Mouse (Mus musculus) thymus, adult 2 months (tissue): Measurements from ENCODE around the gene Tenm2. TPM values are rescaled to one million over a fixed set of nuclear protein-coding genes. Genes with fewer than 3 reads are reported as not detected.

Experiments used
- DNase-seq: peaks from one replicate; pipeline ENCODE4 v3.0.0; 2021
- H3K27ac ChIP-seq: fragments of 200-500 bp; 2 replicates; pipeline ENCODE4 v1.5.1; 2012; ENCODE audit warnings: low read length, control low read depth; ENCODE audit not compliant: control insufficient read depth, insufficient read depth
- H3K27me3 ChIP-seq: fragments of 200-500 bp; 2 replicates; pipeline ENCODE4 v1.6.1; 2012; ENCODE audit warnings: mild to moderate bottlenecking, low read length, moderate library complexity, mixed read lengths; ENCODE audit not compliant: control insufficient read depth, insufficient read depth
- H3K36me3 ChIP-seq: fragments of 200-500 bp; 2 replicates; pipeline ENCODE4 v1.6.1; 2012; ENCODE audit warnings: mild to moderate bottlenecking, low read length, moderate library complexity; ENCODE audit not compliant: control insufficient read depth, insufficient read depth
- H3K4me1 ChIP-seq: fragments of 200-500 bp; replicated peaks from 2 replicates; pipeline ENCODE4 v1.6.1; 2012; ENCODE audit warnings: low read length; ENCODE audit not compliant: control insufficient read depth, insufficient read depth
- H3K4me3 ChIP-seq: fragments of 200-500 bp; 2 replicates; pipeline ENCODE4 v1.5.1; 2012; ENCODE audit warnings: mild to moderate bottlenecking, low read length, control low read depth, moderate library complexity; ENCODE audit not compliant: control insufficient read depth, insufficient read depth
- CTCF ChIP-seq: fragments of 200-500 bp; IDR thresholded peaks from 2 replicates; pipeline ENCODE4 v1.5.1; 2012; ENCODE audit warnings: mild to moderate bottlenecking, control low read depth, low read length, moderate library complexity, borderline replicate concordance; ENCODE audit not compliant: control insufficient read depth, poor library complexity, insufficient read depth; ENCODE audit errors: extremely low read depth
- POLR2A ChIP-seq: fragments of 200-500 bp; IDR thresholded peaks from 2 replicates; pipeline ENCODE4 v1.6.1; 2012; ENCODE audit warnings: mild to moderate bottlenecking, low read length, control low read depth, moderate library complexity; ENCODE audit not compliant: control insufficient read depth, poor library complexity, insufficient read depth; ENCODE audit errors: extremely low read depth
- WGBS: fragments of 180-500 bp; shearing (Covaris S2); methylation state at CpG from one replicate; pipeline ENCODE4 v1.1.7; 2018; 5-methylcytosine and 5-hydroxymethylcytosine counted together
- polyA plus RNA-seq: library from polyadenylated mRNA; depleted of rRNA; stranded (reverse); fragments of >200 nt; gene quantifications from 2 replicates; pipeline ENCODE4 v1.2.3, GENCODE M21; 2012

The Tenm2 gene
- polyA plus RNA-seq, 1 experiment = 0.70 TPM

DNA sequence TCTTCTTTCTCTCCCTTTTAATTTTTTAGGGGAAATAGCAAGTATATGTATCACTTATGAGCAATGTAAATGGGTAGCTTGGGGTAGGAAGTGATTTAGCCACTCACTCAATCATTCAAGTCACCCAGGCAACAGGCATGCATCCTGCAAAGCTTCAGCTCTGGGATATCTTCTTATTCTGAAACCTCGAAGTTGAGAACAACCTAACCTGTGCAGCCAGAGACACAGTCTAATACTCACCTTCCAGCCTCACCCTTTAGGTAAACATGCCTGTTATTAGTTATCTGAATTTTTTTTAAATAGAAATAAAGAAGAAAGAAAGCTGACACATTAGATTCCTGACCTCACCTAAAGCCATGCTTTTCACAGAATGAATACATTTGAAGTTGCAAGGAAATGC, 8.4 kb downstream of the Tenm2 start:
- TF ChIP-seq POLR2A (no peak), CTCF (no peak)
- Histone ChIP-seq H3K4me1 (no peaks in the 10 kb centered on the region), H3K27me3 (no peaks in the 10 kb centered on the region), H3K36me3 (no peaks in the 10 kb centered on the region), H3K4me3 (no peak overlapping the region), H3K27ac (no peak overlapping the region)
- DNase-seq = no peak
- 59% methylated on average over 1 of the region's 1 CpGs for WGBS

DNA sequence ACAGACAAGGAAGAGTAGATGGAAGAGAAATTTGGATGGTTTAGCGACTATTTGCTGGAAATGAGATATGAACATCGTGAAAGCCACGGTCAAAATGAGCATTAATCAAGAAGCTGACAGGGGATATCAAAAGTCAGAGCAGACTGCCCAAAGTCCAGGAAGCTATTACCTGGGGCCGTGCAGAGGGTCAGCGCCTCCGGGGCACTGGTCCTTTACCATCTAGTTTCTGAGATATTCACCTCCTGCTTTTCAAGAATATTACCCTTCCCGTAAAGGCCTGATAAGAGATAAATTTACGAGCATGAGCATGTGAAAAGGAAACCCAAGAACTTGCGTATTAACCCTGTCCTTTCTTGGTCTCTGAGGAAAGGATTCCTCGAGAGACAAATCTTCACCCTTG, 8.8 kb downstream of the Tenm2 start:
- Histone ChIP-seq H3K4me3 (no peak overlapping the region), H3K27ac (no peak overlapping the region), H3K4me1 (no peaks in the 10 kb centered on the region), H3K27me3 (no peaks in the 10 kb centered on the region), H3K36me3 (no peaks in the 10 kb centered on the region)
- WGBS = 55% methylated on average over 10 of the region's 10 CpGs
- no peak for DNase-seq
- TF ChIP-seq CTCF = no peak

DNA sequence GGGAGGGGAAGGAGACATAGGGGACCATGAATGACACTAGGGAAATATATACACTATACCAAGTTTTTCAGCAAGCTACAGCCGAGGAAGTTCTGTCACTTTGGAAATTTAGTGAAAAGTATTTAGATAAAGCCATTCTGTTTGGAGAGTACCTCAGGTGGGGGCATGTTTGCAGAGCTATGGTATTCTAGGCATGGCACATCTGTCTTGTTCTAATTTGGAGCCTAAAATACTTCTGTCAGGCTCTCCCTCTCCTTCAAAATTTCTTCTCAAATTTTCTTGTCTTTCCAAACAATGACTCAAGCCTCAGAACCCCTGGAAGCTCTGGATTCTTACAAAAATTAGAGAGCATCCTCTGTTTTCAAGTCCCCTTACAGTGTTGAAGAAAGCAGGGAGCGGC, 13.0 kb downstream of the Tenm2 start:
- 80% methylated on average over 2 of the region's 2 CpGs for WGBS
- H3K27ac ChIP-seq = no peak overlapping the region
- H3K4me3 ChIP-seq = no peak overlapping the region
- no peak for DNase-seq
- no peaks in the 10 kb centered on the region for H3K36me3 ChIP-seq
- TF ChIP-seq POLR2A (no peak), CTCF (no peak)
- no peaks in the 10 kb centered on the region for H3K4me1 ChIP-seq
- H3K27me3 ChIP-seq = no peaks in the 10 kb centered on the region

DNA sequence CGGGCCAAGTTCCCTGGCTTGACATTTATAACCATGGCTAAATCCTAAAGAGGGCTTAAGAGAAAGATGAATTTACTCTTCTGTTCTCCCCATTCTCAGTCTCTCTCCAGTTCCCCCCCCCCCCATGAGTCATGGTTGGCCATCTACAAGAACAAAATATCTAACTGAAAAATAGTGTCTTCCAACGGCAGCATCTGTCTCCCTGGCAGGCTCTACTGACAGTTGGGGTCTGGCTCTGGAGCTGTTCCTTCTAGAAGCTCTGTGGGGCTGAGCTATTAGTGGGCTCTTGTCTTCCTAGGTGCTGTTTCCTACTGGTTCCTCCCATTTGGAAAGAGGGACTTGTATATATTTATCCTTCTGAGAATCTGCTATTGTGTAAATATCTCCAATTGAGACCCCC, 13.7 kb downstream of the Tenm2 start:
- no peaks in the 10 kb centered on the region for H3K27me3 ChIP-seq
- WGBS = 88% methylated on average over 2 of the region's 2 CpGs
- H3K27ac ChIP-seq = no peak overlapping the region
- DNase-seq = no peak
- no peaks in the 10 kb centered on the region for H3K4me1 ChIP-seq
- TF ChIP-seq POLR2A (no peak), CTCF (no peak)
- H3K4me3 ChIP-seq = no peak overlapping the region
- no peaks in the 10 kb centered on the region for H3K36me3 ChIP-seq

DNA sequence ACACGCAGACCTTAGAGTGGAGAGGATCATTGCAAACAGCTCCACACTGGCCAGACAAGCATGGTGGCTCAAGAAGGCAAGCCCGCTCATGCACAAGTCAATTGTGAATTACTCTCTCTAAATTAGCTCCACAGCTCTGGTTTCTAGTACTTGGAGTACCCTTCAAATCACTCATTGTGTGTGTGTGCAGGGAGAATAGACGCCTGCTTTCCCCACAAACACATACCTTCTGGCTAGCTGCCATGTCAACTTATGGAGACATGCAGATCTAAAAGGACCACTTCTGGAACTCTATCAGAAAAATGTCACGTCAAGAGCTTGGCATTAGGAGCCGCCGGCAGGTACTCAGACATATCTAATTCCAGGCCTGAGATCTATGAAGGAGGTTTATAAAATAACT, 14.8 kb downstream of the Tenm2 start:
- no peak for TF ChIP-seq CTCF
- no peak for TF ChIP-seq POLR2A
- H3K27me3 ChIP-seq = no peaks in the 10 kb centered on the region
- H3K27ac ChIP-seq = no peak overlapping the region
- DNase-seq = no peak
- no peaks in the 10 kb centered on the region for H3K36me3 ChIP-seq
- H3K4me1 ChIP-seq = no peaks in the 10 kb centered on the region
- H3K4me3 ChIP-seq = no peak overlapping the region
- 93% methylated on average over 6 of the region's 6 CpGs for WGBS

DNA sequence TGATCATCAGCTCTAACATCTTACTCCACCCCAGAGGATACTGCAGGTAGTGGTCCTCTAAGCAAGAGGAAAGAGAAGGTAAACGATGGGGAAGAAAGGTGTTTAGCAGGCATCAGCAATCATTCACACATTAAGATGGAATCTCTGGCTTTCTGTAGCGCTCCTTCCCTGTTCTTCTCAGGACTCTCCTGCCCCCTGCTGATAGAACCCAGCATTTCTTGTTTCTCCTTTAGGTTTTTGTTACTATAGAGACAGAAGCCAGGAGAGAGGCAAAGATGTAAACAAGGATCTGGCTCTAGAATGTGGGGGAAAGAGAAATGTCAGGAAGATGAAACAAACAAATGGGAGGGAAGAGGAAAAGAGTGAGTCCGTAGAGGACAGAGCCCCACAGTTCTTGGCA, 49.6 kb downstream of the Tenm2 start:
- no peak for DNase-seq
- H3K27ac ChIP-seq = no peak overlapping the region
- H3K27me3 ChIP-seq = no peaks in the 10 kb centered on the region
- 13% methylated on average over 3 of the region's 3 CpGs for WGBS
- TF ChIP-seq POLR2A = no peak
- no peak for TF ChIP-seq CTCF
- no peak overlapping the region for H3K4me3 ChIP-seq
- no peaks in the 10 kb centered on the region for H3K36me3 ChIP-seq
- no peaks in the 10 kb centered on the region for H3K4me1 ChIP-seq

DNA sequence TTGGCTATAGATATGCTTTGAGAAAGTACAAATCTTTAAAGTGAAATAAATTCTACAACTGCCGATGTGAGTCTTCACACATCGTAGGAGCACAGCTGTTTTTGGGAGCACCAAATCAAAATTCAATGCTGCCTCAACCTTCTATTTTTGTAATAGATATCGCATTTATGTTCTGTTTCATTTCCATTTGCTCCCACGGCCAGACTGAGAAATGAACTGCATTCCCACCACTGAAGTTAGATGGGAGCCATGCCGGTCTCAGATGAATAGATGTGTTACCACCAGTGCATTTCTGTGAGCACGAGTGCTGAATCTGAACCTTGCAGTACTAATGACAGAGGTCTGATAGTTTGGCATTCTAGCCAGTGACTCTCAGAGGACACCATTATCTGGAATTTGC, 58.3 kb downstream of the Tenm2 start:
- DNase-seq = no peak
- Histone ChIP-seq H3K4me3 (no peak overlapping the region), H3K27me3 (no peaks in the 10 kb centered on the region), H3K36me3 (no peaks in the 10 kb centered on the region), H3K4me1 (no peaks in the 10 kb centered on the region), H3K27ac (no peak overlapping the region)
- TF ChIP-seq CTCF (no peak), POLR2A (no peak)
- WGBS = 96% methylated on average over 6 of the region's 6 CpGs
